Mouse (Mus musculus) MEL (cell line): ENCODE data around the gene Skida1. TPM values are rescaled to one million over a fixed set of nuclear protein-coding genes. Genes with fewer than 3 reads are reported as not detected.

ENCODE experiments used
- DNase-seq: peaks from one replicate; pipeline ENCODE4 v3.0.0; 2011; ENCODE audit warnings: low read depth, low spot score
- H3K27ac ChIP-seq: 2 replicates; pipeline ENCODE4 v1.5.1; 2012; ENCODE audit warnings: low read depth, mild to moderate bottlenecking, control low read depth, low read length, moderate library complexity; ENCODE audit not compliant: control insufficient read depth
- H3K27me3 ChIP-seq, 2 experiments: fragments of 150-350 bp in 1 of 2; sonication (generic) in 1 of 2; 2 replicates each; pipeline ENCODE4 v1.6.1; 2012; ENCODE audit warnings: low read length in 2 of 2, mild to moderate bottlenecking in 2 of 2, improper control_type of control experiment in 1 of 2, moderate library complexity in 1 of 2; ENCODE audit not compliant: insufficient read depth in 2 of 2, control insufficient read depth in 1 of 2
- H3K36me3 ChIP-seq, 2 experiments: 2 replicates each; pipeline ENCODE4 v1.6.1; 2012 to 2014; ENCODE audit warnings: low read length in 2 of 2, improper control_type of control experiment in 1 of 2, inconsistent platforms in 1 of 2, mild to moderate bottlenecking in 1 of 2; ENCODE audit not compliant: insufficient read depth in 2 of 2, control insufficient read depth in 1 of 2
- H3K4me1 ChIP-seq, 2 experiments: fragments of 150-350 bp in 1 of 2; sonication (generic) in 1 of 2; 2 replicates each; pipeline ENCODE4 v1.6.1; 2012; ENCODE audit warnings: low read length in 2 of 2, improper control_type of control experiment in 1 of 2, mild to moderate bottlenecking in 1 of 2; ENCODE audit not compliant: insufficient read depth in 2 of 2, control insufficient read depth in 1 of 2
- H3K4me3 ChIP-seq, 2 experiments: fragments of 150-350 bp in 1 of 2; sonication (generic) in 1 of 2; 2 replicates each; pipeline ENCODE4 v1.5.1; 2012; ENCODE audit warnings: low read depth in 2 of 2, low read length in 2 of 2, mild to moderate bottlenecking in 2 of 2, moderate library complexity in 2 of 2, control low read depth in 1 of 2, improper control_type of control experiment in 1 of 2; ENCODE audit not compliant: control insufficient read depth in 1 of 2, insufficient read depth in 1 of 2
- H3K79me2 ChIP-seq: 2 replicates; pipeline ENCODE4 v1.6.1; 2012; ENCODE audit warnings: mild to moderate bottlenecking, low read length, moderate library complexity; ENCODE audit not compliant: control insufficient read depth, poor library complexity, insufficient read depth
- H3K9ac ChIP-seq: 2 replicates; pipeline ENCODE4 v1.6.1; 2012; ENCODE audit warnings: low read depth, mild to moderate bottlenecking, control low read depth, low read length, moderate library complexity; ENCODE audit not compliant: control insufficient read depth, poor library complexity, severe bottlenecking
- H3K9me3 ChIP-seq: fragments of 150-350 bp; sonication (generic); replicated peaks from 2 replicates; pipeline ENCODE4 v1.6.1; 2012; ENCODE audit warnings: mild to moderate bottlenecking, low read length, improper control_type of control experiment, moderate library complexity; ENCODE audit not compliant: insufficient read depth
- BHLHE40 ChIP-seq: IDR thresholded peaks from 2 replicates; pipeline ENCODE4 v1.6.1; 2012; ENCODE audit warnings: low read depth, mild to moderate bottlenecking, inconsistent platforms, low read length, improper control_type of control experiment, borderline replicate concordance
- CHD2 ChIP-seq: IDR thresholded peaks from 2 replicates; pipeline ENCODE4 v1.6.1; 2011; ENCODE audit warnings: low read length, improper control_type of control experiment
- CTCF ChIP-seq, 3 experiments: IDR thresholded peaks in 2 of 3; conservative IDR thresholded peaks in 1 of 3; 2 replicates each; pipeline ENCODE4 v1.5.1; 2011 to 2012; ENCODE audit warnings: low read length in 3 of 3, low read depth in 2 of 3, mild to moderate bottlenecking in 2 of 3, improper control_type of control experiment in 1 of 3, inconsistent platforms in 1 of 3, mixed read lengths in 1 of 3, moderate library complexity in 1 of 3; ENCODE audit not compliant: control insufficient read depth in 1 of 3, insufficient read depth in 1 of 3, poor library complexity in 1 of 3, severe bottlenecking in 1 of 3
- ELF1 ChIP-seq: IDR thresholded peaks from 2 replicates; pipeline ENCODE4 v1.6.1; 2014; ENCODE audit warnings: low read depth, mild to moderate bottlenecking, inconsistent platforms, low read length, improper control_type of control experiment, moderate library complexity
- GABPA ChIP-seq: IDR thresholded peaks from 2 replicates; pipeline ENCODE4 v1.6.1; 2012; ENCODE audit warnings: low read depth, mild to moderate bottlenecking, inconsistent platforms, low read length, improper control_type of control experiment, moderate library complexity
- GATA1 ChIP-seq: IDR thresholded peaks from 2 replicates; pipeline ENCODE4 v1.6.1; 2011; ENCODE audit warnings: low read depth, low read length, improper control_type of control experiment
- HCFC1 ChIP-seq: IDR thresholded peaks from 2 replicates; pipeline ENCODE4 v1.6.1; 2012; ENCODE audit warnings: low read depth, mild to moderate bottlenecking, inconsistent platforms, low read length, improper control_type of control experiment, moderate library complexity
- KAT2A ChIP-seq: conservative IDR thresholded peaks from 2 replicates; pipeline ENCODE4 v1.6.1; 2012; ENCODE audit warnings: low read depth, low read length, improper control_type of control experiment, inconsistent platforms
- MAFK ChIP-seq: IDR thresholded peaks from 2 replicates; pipeline ENCODE4 v1.6.1; 2011; ENCODE audit warnings: low read depth, mild to moderate bottlenecking, low read length, improper control_type of control experiment, borderline replicate concordance
- MEF2A ChIP-seq: IDR thresholded peaks from 2 replicates; pipeline ENCODE4 v1.6.1; 2014; ENCODE audit warnings: low read depth, mild to moderate bottlenecking, inconsistent platforms, low read length, improper control_type of control experiment; ENCODE audit not compliant: poor library complexity, insufficient replicate concordance, severe bottlenecking; ENCODE audit errors: extremely low read depth
- MXI1 ChIP-seq: IDR thresholded peaks from 2 replicates; pipeline ENCODE4 v1.6.1; 2011; ENCODE audit warnings: mild to moderate bottlenecking, low read depth, low read length, improper control_type of control experiment
- MYB ChIP-seq: IDR thresholded peaks from 2 replicates; pipeline ENCODE4 v1.6.1; 2011; ENCODE audit warnings: mild to moderate bottlenecking, low read depth, low read length, improper control_type of control experiment
- MYC ChIP-seq: IDR thresholded peaks from 2 replicates; pipeline ENCODE4 v1.6.1; 2011; ENCODE audit warnings: low read depth, mild to moderate bottlenecking, low read length, improper control_type of control experiment, moderate library complexity
- NRF1 ChIP-seq: IDR thresholded peaks from 2 replicates; pipeline ENCODE4 v1.6.1; 2014; ENCODE audit warnings: low read depth, mild to moderate bottlenecking, inconsistent platforms, low read length, improper control_type of control experiment, moderate library complexity; ENCODE audit not compliant: poor library complexity, insufficient read depth, severe bottlenecking
- SMC3 ChIP-seq: IDR thresholded peaks from 2 replicates; pipeline ENCODE4 v1.6.1; 2011; ENCODE audit warnings: low read depth, low read length, improper control_type of control experiment
- TAL1 ChIP-seq: IDR thresholded peaks from 2 replicates; pipeline ENCODE4 v1.6.1; 2012; ENCODE audit warnings: mild to moderate bottlenecking, inconsistent platforms, low read length, moderate library complexity, mixed read lengths
- TBP ChIP-seq: IDR thresholded peaks from 2 replicates; pipeline ENCODE4 v1.8.0; 2011; ENCODE audit warnings: low read depth, low read length, improper control_type of control experiment
- TCF12 ChIP-seq: IDR thresholded peaks from 2 replicates; pipeline ENCODE4 v1.6.1; 2014; ENCODE audit warnings: low read depth, mild to moderate bottlenecking, inconsistent platforms, low read length, improper control_type of control experiment, moderate library complexity
- USF1 ChIP-seq: IDR thresholded peaks from 2 replicates; pipeline ENCODE4 v1.6.1; 2014; ENCODE audit warnings: low read depth, mild to moderate bottlenecking, inconsistent platforms, low read length, improper control_type of control experiment, moderate library complexity
- ZC3H11A ChIP-seq: IDR thresholded peaks from 2 replicates; pipeline ENCODE4 v1.6.1; 2012; ENCODE audit warnings: low read depth, mild to moderate bottlenecking, inconsistent platforms, low read length, improper control_type of control experiment
- polyA plus RNA-seq, 2 experiments: library from polyadenylated mRNA; stranded (reverse) in 1 of 2; unstranded in 1 of 2; fragments of >175 nt in 1 of 2; fragments of >200 nt in 1 of 2; gene quantifications; 2 replicates each; pipeline versions ENCODE4 v1.2.1 to v1.2.4; 2012; ENCODE audit warnings: low replicate concordance in 2 of 2, low read depth in 1 of 2; ENCODE audit not compliant: insufficient read length in 2 of 2, insufficient read depth in 1 of 2, missing spikeins in 1 of 2
- total RNA-seq: library from RNA; depleted of rRNA; stranded (reverse); fragments of 300-350 nt; gene quantifications from 2 replicates; pipeline ENCODE4 v1.2.3, GENCODE M21; 2012

Skida1 gene
- total and polyA plus RNA-seq, 3 experiments, result 0.12 to 0.88 TPM; not detected in 1

DNA sequence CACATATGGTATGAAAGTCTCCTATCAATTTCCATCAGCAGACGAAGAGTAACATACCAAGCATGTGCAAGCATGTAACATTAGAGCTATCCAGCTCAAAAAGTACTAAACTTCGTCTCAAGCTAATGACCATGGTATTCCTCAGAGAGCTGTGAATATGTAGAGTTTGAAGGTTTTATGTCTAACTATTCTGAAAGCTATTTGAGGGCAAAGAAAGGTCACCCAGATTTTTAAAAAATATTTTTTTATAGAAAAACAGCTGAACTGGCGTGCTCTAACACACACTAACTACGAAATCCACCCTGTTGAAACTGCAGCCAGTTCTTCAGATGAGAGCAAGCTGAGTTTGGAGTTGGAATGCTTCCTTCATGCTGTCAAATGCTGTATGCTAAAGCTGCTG lies 44.6 kb downstream of the Skida1 start:
- no peaks in the 10 kb centered on the region for H3K4me1 ChIP-seq
- H3K9ac ChIP-seq, result no peak overlapping the region
- H3K79me2 ChIP-seq, result no peaks in the 10 kb centered on the region
- no peaks in the 10 kb centered on the region for H3K9me3 ChIP-seq
- no peaks in the 10 kb centered on the region for H3K36me3 ChIP-seq
- no peak overlapping the region for H3K4me3 ChIP-seq
- no peak for DNase-seq
- H3K27ac ChIP-seq, result no peak overlapping the region
- no peak for TF ChIP-seq MYC
- TF ChIP-seq HCFC1, result no peak
- no peak for TF ChIP-seq TCF12
- TF ChIP-seq MAFK, result no peak
- no peak for TF ChIP-seq USF1
- no peak for TF ChIP-seq TAL1
- no peak for TF ChIP-seq ZC3H11A
- no peak for TF ChIP-seq MEF2A
- no peak for TF ChIP-seq ELF1
- no peak for TF ChIP-seq MYB
- TF ChIP-seq GATA1, result no peak
- TF ChIP-seq MXI1, result no peak
- TF ChIP-seq BHLHE40, result no peak
- TF ChIP-seq TBP, result no peak
- TF ChIP-seq CTCF (IDR thresholded peaks at IDR 0.05 in 2 of 3, conservative IDR thresholded peaks at IDR 0.05 in 1 of 3; ENCODE audit: control insufficient read depth in 1 of 3, insufficient read depth in 1 of 3, low read depth in 2 of 3, low read length in 3 of 3, poor library complexity in 1 of 3, severe bottlenecking in 1 of 3), result no peak
- TF ChIP-seq CHD2, result no peak
- no peak for TF ChIP-seq GABPA
- TF ChIP-seq SMC3, result no peak
- TF ChIP-seq, all 39 proteins: peak for 0
- H3K27me3 ChIP-seq, result peaks cover 0 to 2% of the 10 kb centered on the region in 2 experiments; a peak in 2 of 4 replicates

DNA sequence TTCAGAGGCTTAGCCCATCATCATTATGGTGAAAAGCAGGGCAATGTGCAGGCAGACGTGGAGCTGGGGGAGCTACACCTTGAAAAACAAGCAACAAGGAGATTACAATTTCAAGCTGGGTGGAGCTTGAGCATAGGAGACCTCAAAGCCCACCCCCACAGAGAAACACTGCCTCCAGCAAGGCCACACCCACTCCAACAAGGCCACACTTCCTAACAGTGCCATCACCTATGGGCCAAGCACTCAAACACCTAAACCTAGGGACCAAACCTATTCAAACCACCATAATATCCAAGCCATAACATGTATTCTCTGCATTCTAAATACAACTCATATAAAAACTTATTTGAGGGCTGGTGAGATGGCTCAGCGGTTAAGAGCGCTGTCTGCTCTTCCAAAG lies 46.5 kb downstream of the Skida1 start:
- no peak overlapping the region for H3K4me3 ChIP-seq
- H3K4me1 ChIP-seq, result no peaks in the 10 kb centered on the region
- H3K9ac ChIP-seq, result no peak overlapping the region
- DNase-seq, result no peak
- H3K9me3 ChIP-seq, result no peaks in the 10 kb centered on the region
- no peaks in the 10 kb centered on the region for H3K36me3 ChIP-seq
- H3K27ac ChIP-seq, result no peak overlapping the region
- peaks cover 0 to 2% of the 10 kb centered on the region in 2 experiments; a peak in 2 of 4 replicates for H3K27me3 ChIP-seq
- TF ChIP-seq ELF1 (no peak), MAFK (no peak), CTCF (IDR thresholded peaks at IDR 0.05 in 2 of 3, conservative IDR thresholded peaks at IDR 0.05 in 1 of 3; ENCODE audit: control insufficient read depth in 1 of 3, insufficient read depth in 1 of 3, low read depth in 2 of 3, low read length in 3 of 3, poor library complexity in 1 of 3, severe bottlenecking in 1 of 3) (no peak), NRF1 (no peak), KAT2A (no peak)
- no peaks in the 10 kb centered on the region for H3K79me2 ChIP-seq
